Comparison of ENCODE assay signal across 11 mouse cellular contexts in the genomic region with DNA sequence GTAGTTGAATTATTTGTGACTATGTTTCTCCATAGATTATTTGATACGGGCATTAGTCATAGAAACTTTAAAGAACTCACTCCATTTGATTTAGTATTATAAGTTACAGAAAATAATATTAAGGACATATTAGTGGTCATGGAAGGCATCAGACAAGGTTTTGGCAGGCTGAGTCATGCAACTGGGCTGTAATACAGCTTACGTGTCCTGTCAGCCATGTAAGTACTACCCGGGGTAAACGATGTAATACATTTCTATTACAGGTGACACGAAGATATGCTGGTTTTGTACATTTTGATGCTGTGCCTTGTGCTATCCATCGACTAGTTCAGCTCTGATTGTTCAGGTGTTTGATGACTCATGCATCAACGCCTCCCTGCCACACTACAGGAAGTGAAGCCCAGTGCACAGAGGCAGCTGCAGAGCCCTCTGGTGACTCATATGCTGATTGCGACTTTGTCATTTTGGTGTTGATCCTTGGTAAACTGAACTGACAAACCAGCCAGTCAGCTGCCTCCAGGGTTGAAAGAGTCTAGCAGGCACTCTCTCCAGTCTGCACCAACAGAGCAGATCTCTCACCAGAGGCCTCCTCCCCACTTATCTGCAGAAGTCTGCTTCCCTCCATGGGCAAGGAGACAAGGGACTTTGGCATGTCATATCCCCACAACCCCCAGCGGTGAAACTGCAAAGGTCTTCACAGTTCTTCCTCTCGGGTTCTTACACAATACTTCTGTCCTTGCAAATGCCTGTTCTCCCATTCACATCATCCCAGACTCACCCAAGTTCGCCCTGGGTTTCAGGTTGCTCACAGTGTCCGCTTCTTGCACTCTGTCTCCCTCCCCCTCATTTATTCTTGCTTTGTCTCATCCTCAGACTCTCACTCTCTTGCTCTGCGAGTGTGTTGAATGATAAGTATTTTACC.
A peak's percentile ranks its signal among the peaks of the same experiment; 100 is the strongest.
DNase-seq lines count a peak whose midpoint lies in the region; TF ChIP-seq lines count a peak whose summit lies in the region.
"Had no signal": no experiment of that assay in that cellular context is flagged by ENCODE, and none has a peak within 500 bp of the region (broad histone marks: within the 10 kb centered on the region; RNA-seq: fewer than 3 reads in every experiment).

No protein-coding gene starts in this region.

- no peak overlapping the region for H3K4me3 ChIP-seq in layer of hippocampus, adult 2 months
- H3K4me3 ChIP-seq: embryonic facial prominence, embryonic 15.5 days; heart, embryonic 10.5 days; midbrain, embryonic 12.5 days had no signal

- TF ChIP-seq CTCF in layer of hippocampus, adult 2 months (conservative IDR thresholded peaks at IDR 0.05), result no peak

- DNase-seq in kidney, postnatal 10 days, result peak; percentile 10
- no peak for DNase-seq in kidney, adult 9 months
- DNase-seq in urinary bladder, postnatal 25 days (ENCODE audit: low spot score), result peak; percentile 18
- DNase-seq in urinary bladder, postnatal 10 days (ENCODE audit: low spot score), result no peak
- peak; percentile 15 for DNase-seq in fibroblast of lung, adult 2 months (ENCODE audit: low read depth)
- no peak for DNase-seq in layer of hippocampus, postnatal 14 days (ENCODE audit: low spot score in 2 of 2)
- DNase-seq in layer of hippocampus, adult 2 months (ENCODE audit: low spot score in 2 of 2), result no peak
- no peak for DNase-seq in cerebellum, adult 8-10 months

- no peak overlapping the region for H3K27ac ChIP-seq in layer of hippocampus, adult 2 months
- H3K27ac ChIP-seq: embryonic facial prominence, embryonic 15.5 days; heart, embryonic 10.5 days; midbrain, embryonic 12.5 days had no signal

Comparison
In these comparisons a context has a peak if more than half of its experiments do, and no peak if none do; other contexts are left out.
1. DNase-seq: peak in kidney, postnatal 10 days (single experiment), urinary bladder, postnatal 25 days (single experiment) and fibroblast of lung, adult 2 months (single experiment); none in kidney, adult 9 months (single experiment), urinary bladder, postnatal 10 days (single experiment), layer of hippocampus, postnatal 14 days (0 of 2), layer of hippocampus, adult 2 months (0 of 2) and cerebellum, adult 8-10 months (single experiment).